Mouse (Mus musculus): ENCODE measurements at regions not wholly inside any gene's neighbourhood (a gene's known extent, or its start where the extent isn't known, plus 50 kb on each side); places are given as distances from the start of the nearest gene placed in this dataset.
"Not testable (repeated sequence)": the region's sequence is repeated elsewhere in the genome, so short reads cannot be mapped to it uniquely, and the experiment has no call there.

DNA sequence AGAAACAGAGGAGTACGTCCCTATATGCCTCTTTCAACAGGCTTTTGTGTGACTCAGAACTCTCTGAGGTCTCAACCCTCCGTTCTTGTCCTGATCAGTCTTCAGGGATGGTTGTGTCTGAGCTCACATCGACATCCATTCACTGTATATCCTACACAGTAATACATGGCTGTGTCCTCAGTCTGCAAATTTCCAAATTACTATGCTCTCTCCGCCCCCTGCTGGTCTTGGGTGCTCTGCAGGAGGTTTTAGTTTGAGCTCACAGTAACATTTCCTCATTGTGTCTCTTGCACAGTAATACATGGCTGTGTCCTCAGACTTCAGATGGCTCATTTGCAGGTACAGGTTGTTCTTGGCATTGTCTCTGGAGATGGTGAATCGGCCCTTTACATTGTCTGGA lies 53.5 kb downstream of the Adam6a start:
- DNase-seq (ENCODE audit: low read depth, low spot score): peak; percentile 35

DNA sequence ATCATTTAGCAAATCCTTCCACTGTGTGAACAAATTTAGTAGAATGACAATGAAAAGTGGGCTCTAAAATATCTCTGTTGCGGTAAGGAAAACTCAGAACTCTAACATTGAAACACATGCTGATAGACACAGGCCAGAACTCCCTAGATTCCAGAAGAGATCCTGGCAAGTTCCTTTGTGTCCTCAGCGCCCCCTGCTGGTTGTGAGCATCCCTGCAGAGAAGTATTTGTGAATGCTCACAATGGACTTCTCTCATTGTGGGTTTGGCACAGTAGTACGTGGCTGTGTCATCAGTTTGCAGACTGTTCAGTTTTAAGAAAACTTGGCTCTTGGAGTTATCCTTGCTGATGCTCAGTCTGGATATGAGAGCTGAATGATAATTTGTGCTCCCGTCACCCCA lies 67.2 kb downstream of the Adam6a start:
- peak; percentile 68 for DNase-seq (ENCODE audit: low read depth, low spot score)

DNA sequence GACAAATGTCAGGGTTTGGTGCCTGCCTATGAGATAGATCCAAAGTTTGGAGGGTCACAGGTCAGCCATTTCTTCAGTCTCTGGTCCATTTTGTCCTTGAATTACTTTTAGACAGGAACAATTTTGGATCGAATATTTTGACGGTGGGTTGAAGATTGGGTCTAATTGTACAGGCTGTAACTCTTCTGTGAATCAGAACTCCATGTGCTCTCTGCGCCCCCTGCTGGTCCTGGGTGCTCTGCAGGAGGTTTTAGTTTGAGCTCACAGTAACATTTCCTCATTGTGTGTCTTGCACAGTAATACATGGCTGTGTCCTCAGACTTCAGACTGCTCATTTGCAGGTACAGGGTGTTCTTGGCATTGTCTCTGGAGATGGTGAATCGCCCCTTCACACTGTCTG lies 81.5 kb downstream of the Adam6a start:
- DNase-seq (ENCODE audit: low read depth, low spot score): not testable (repeated sequence)

DNA sequence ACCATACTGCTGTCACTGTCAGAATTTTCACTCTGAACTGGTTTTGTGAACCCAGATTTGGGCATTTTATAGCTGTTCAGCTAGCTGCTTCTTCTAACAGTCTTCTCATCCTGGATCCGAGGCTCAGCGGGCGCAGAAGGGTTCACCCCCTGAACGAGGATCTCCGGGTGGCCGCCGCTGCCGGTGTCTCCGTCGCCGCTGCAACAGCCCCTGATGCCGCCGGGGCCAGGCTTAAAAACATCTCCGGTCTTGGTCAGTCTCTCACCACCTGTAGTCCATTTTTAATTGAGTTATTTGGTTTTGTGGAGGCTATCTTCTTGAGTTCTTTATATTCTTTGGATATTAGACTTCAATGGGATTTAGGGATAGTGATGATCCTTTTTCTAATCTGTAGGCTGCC lies 87.1 kb downstream of the Adam6a start:
- DNase-seq (ENCODE audit: low read depth, low spot score): not testable (repeated sequence)

Measured in 3T3-L1 (cell line).